Mouse (Mus musculus): ENCODE results near the gene Bcl3.

Gene Bcl3

DNA sequence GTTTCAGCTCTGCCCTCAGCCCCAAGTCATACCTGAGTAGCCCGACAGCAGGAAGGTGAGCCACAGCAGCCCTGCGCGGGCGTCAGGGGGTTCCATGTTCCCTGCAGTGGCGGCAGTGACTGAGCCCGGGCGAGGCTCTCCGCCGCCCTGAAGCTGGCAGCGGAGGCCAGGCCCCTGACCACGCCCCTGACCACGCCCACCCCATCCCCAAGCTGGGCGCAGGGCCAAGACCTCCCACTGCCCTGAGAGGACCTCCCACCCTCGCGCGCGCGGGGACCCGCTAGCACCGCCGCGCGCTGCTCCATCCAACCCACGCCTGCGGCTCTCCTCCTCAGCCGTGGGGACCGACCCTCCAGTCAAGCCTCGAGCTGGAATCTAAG, 52.2 kb downstream of the Bcl3 start:
- no peak for DNase-seq (ENCODE audit: low read depth in 1 of 2, low spot score in 2 of 2)

DNA sequence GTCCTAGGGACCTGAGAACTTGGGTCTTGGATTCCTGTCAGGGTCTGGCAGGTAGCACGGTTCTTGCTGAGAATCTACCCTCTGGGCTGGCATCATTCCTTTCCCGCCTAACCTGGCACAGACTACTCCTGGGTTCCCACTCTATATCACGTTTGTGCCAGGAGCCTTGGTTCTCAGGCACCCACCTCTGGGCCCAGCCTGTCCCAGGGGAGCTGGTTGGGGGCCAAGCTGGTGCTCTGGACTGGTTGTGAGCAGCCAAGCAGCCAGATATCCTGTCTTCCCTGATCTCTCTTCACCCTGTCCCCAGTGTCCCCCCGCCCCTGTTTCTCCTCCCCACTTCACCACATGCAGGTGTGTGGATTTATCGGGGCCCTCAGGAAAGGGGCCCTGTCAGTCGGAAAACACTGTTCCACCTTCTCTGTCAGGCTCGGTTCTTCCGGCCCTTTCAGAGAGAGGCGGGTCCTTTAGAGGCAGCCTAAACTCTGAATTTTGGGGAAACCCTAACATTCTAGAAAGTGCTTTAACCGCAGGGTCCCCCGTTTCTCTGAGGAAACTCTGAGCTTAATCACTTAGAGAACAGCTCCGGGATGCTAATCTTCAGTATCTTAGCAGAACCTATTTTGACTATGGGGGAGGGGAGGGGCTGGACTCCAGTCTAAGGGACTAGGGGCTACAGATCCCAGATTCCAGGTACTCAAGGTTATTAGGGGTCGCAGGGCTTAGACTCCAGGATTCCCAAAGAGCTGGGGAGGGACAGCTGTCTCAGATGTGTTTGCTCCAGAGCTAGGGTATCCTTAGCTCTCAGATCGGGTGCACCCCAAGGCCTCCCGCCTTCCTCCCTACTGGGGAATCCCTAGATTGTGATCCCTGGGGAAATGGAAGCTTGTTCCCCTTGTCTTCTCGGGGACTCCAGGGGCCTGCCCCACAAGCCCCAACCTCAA, 52.9 kb downstream of the Bcl3 start:
- no peak for DNase-seq (ENCODE audit: low read depth in 1 of 2, low spot score in 2 of 2)

DNA sequence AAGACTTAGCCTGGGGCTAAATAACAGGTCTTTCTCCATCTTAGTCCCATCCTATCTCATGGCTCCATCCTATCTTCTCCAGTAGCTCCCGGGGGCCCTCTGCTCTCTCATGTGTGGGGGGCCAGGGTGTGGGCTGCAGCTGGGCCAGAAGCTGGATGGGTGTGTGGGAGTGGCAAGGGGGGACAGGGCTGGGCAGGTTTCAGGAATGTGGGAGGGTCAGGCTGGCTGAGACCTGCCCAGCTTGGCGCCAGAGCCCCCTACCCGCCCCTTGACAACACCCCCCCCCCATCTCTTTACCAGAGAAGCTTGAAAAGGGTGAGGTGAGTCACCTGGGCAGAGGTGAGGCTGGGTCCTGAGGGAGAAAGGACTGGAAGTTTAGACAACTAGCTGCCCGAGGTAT, 53.6 kb downstream of the Bcl3 start:
- no peak for DNase-seq (ENCODE audit: low read depth in 1 of 2, low spot score in 2 of 2)

DNA sequence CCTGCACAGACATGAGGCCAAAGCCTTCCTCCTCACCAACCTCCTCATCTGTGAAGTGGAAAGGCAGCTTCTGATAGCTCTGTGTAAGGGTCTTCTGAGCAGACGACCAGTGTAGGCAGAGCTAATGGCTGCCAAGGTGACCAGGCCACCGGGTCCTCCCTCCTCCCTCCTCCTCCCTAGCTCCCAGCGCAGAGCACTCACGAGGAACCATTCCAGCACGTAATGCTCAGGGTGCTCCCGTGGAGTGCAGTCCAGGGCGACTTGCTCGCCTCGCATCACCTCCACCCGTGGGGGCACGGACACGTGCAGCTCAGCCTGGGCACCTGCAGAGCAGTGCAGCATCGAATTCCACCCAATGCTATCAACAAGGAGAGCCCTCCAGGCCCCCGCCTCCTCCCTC, 54.3 kb downstream of the Bcl3 start:
- DNase-seq (ENCODE audit: low read depth in 1 of 2, low spot score in 2 of 2): no peak

DNA sequence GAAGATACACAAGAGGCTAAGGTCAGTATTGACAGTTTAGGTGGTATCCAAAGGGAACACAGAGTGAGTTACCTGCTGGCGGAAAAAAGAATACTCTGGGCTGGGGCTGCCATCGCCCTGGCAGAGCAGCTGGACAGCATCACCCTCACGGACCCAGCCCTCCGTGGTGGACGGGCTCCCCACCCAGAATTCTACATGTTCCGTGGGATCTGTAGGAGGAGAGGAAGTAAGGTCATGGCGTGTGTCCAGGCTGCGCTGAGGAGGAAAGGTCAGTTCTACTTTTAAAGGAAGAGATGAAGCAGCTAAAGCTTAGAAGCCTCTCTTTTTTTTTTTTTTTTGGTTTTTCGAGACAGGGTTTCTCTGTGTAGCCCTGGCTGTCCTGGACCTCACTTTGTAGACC, 58.0 kb downstream of the Bcl3 start:
- DNase-seq (ENCODE audit: low read depth in 1 of 2, low spot score in 2 of 2): no peak

DNA sequence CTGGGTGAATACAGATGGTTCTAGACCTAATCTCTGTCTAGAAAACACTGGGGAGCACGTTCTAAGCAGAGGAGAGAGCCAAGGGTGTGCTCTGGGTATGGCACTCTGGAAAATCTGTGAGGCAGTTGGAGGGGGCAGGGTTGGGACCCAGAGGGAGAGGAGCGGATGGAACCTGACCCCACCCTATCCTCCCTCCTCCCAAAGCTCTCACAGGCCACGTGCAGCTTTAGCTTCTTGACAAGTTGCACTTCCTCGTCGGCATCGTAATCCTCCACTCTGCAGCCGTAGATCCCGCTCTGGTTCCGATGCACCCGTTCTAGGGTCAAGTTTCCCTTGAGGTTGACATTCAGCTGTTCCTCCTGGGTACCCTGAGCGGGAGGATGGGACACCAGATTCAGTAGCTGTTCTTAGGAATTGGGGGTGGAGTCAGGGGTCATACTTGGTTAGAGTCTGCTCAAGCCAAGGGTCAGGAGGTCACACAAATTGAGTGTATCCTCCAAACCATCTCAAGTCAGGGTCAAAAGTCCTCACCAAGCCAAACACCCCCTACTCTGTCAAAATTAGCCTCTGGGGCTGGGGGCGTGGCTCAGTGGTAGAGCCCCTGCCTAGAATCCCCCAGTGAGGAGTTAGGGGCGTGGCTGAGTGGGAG, 58.6 kb downstream of the Bcl3 start:
- DNase-seq (ENCODE audit: low read depth in 1 of 2, low spot score in 2 of 2): no peak

DNA sequence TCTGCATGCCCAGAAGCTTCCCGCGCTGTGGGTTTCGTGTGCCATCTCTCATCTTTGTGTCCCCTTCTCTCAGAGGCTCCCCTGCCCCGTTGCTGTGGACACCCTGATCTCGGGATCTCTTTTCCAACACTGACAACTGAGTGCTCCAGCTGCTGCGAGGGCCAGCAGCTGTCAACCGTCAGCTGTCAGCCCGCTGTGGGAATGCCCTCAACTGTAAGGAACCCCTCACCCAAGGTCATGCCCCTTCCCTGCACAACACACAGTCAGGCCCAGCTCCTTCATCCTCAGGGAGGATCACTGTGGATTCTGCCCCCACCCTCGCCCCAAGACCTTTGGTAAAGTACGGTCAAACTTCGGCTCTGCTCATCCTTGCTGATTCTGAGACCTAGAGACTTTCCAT, 60.3 kb downstream of the Bcl3 start:
- DNase-seq (ENCODE audit: low read depth in 1 of 2, low spot score in 2 of 2): no peak

DNA sequence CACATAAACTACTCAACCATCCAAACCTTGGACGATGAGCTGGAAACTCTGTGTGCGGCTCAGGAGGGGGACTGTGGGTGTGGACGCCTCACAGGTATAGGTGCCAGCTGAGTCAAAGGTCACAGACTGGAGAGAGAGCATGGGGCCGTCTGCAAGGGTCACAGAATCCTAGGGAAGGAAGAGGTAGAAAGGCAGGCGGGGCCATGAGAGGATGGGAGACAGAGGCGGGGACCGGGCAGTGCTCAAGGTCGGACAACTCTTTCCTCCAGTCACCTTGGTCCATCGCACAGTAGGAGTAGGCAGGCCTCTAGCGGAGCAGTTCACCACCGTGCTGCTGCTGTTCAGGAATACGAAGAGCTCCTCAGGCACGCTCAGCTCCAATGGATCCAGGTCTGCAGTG, 62.5 kb downstream of the Bcl3 start:
- DNase-seq (ENCODE audit: low read depth in 1 of 2, low spot score in 2 of 2): no peak

DNA sequence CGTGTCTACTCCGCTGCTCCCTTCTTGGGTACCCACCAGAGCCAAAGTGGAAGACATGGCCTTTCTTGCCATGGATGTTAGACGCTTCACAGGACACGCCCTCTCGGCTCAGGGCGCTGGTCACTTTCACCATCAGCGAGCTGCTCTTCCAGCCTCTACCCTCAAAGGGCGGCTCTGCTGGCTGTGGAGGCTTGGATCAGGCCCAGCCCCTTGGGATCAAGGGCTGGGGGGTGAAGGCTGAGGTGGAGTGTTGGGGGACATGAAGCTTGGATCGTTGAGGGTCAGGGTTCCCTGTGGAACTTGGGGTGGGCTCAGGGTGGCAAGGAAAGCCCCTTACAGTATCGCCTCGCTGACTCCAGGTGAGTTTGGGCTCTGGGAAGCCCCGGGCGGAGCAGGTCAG, 63.9 kb downstream of the Bcl3 start:
- DNase-seq (ENCODE audit: low read depth in 1 of 2, low spot score in 2 of 2): no peak
